Mouse (Mus musculus): Measurements from ENCODE around the gene Ccdc114.
A peak's percentile ranks its signal among the peaks of the same experiment; 100 is the strongest.
"Not testable (repeated sequence)": the region's sequence is repeated elsewhere in the genome, so short reads cannot be mapped to it uniquely, and the experiment has no call there.

Ccdc114 gene

DNA sequence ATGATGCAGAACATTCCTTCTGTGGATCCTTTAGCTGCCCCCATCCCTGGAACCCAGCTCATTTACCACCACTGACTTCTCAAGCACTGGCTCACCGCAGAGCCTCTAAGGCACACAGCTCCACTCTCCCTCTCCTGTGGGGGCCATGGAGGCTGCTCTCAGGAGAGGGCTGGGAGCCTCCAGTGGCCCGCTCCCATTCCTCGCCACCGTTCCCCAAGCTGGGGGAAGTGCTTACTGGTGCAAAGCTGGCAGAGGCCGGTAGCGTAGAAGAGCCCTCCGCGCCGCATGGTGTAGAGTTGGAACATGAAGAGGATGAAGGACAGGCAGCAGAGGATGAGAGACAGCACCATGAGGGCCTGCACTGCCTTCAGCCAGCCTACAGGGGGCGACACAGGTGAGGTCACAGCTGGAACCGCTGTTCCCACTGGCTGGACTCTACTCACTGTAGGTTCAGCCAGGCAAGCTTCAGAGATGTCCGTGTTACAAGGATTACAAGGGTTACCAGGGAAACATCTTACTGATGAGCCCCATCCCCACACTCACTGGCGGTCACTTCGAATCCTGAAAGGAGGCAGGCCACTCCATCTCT, 4.7 kb upstream of the Ccdc114 start:
- peak; percentile 40 to 51 for DNase-seq (ENCODE audit: low spot score in 2 of 2)

DNA sequence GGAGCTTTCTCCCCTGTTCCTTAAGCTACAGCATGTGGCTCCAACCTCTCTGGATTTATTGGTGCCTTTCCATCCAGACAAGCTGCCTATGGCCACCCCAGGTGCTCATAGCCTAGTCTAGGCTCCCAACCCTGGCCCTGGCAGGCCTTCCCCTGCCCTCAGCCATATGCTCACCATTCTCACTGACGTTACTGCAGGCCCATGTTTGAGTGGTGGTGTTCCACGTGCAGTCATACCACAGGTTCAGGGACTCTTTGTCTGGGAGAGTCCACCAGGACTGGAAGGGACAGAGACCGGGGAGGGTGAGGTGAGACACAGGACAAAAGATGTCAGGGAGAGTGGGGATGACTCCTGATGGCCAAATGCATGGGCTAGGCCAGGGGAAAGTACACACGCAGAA, 4.1 kb upstream of the Ccdc114 start:
- no peak for DNase-seq (ENCODE audit: low spot score in 2 of 2)

DNA sequence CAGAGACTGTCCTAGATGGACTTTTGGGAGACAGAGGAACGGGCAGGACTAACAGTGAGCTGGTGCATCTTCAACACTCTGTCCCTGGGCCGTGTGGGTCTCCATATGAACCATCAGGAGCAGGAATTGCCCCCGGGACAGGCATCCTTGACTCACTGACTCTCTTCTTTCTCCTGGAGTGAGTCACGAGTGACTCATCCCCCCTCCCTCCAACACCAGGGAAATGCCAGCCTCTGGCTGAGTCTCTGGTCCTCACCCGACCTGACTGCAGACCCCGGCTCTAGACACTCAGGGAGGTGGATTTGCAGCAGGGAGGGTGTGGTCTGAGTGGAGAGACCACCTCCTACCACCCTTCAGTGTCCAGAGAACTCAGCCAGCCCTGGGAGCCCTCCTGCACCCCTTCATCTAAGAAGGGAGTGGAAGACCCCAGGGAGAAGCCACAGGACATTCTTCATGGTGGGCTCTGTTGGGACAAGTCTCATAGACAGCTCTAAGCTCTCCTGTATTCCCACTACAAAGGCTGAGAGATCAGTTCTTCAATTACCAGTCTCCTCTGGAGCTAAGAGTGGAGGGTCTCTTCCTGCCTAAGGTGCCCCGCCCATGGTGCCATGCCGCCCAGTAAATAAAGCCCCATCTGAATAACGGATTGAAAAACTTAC, 3.2 kb upstream of the Ccdc114 start:
- DNase-seq (ENCODE audit: low spot score in 2 of 2) = peak; percentile 33 to 42

DNA sequence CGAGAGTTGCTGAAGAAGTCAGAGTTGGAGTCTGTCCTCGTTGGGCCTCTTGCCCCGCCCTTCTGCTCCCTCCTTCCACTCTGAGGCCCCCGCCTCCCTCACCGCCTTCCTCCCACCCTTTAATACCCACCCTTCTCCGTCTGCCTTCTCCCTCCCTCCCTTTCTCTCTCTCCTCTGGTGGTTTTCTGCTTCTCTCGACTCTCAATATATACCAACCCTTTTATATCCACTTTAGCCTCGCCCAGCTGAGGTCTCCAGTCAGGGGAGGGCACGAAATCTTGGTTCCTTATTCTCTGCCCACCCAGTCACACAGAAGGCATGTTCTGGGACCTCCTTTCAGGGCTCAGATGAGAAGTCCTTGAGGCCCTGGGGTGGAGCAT, 2.6 kb upstream of the Ccdc114 start, which contains the start of gene Emp3:
TSS of gene Emp3 (minus strand) at position 163 of the 380 bp plus-strand sequence.
- DNase-seq (ENCODE audit: low spot score in 2 of 2) = peak; percentile 65 to 79

DNA sequence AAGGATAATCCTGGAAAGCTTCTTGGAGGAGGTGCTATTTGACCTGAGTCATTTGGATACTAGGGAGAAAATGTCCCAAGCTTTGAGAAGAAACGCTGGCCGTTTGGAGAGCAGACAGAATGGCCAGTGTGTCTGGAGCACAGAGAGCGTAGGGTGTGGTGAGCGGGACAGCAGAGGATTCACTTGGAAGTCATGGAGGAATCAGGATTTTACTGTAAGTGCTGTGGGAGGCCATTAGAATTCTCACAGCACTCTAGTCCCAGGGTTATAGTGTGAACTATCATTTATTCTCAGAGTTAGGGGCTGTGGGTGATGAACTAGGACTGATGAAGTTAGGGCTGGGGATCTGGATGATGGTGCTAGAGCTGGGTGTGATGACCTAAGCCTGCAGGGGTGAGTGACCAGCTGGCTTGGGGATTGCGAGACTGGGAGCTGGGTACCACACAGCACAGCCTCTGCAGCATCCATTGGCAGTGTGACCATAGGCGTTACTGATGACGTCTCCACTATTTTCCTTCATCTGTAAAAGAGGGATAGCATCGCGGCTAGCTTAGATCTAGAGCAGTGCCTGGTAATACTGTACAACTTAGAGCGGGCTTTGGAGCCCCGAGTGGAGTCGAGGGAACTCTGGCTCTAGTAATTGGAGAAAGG, 1.8 kb upstream of the Ccdc114 start:
- peak; percentile 39 to 40 for DNase-seq (ENCODE audit: low spot score in 2 of 2)

DNA sequence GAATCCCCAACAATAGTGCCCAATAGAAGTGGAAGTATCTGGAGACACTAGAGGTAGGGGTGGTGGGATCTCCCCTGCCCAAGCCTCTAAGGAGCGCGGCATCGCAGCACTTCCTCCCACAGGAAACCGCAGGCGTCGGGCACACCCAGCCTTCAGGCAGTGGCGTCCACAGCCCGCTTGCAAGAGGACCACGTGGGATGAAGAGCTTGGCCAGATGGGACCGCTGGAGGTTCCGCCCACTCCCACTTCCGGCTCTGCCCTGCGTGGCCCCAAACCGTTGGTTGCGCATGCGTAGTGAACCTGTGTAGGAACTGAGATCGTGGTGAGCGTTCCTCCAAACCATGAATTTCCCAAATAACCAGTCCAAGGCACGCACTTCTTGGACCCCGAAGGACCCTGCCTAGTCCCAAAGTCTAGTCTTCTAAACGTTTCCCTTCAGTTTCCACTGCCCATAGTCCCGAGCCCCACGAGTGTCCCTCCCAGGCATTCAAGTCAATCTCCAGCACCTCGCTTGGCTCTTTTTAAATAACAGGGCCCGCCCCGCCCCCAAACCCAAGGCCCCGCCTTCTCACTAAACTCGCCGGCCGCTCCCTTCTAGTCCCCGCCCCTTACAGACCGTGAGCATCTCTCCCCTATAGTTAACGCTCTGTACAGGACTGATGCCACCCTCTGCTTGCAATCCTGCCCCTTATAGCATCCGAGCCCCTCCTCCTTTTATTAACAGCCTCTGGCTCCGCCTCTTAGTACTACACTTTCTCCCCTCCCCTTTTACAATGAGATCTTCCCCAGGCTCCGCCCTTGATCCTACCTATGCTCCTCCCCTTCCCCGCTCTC, 727 bp upstream of the Ccdc114 start:
- peak; percentile 97 to 98 for DNase-seq (ENCODE audit: low spot score in 2 of 2)

DNA sequence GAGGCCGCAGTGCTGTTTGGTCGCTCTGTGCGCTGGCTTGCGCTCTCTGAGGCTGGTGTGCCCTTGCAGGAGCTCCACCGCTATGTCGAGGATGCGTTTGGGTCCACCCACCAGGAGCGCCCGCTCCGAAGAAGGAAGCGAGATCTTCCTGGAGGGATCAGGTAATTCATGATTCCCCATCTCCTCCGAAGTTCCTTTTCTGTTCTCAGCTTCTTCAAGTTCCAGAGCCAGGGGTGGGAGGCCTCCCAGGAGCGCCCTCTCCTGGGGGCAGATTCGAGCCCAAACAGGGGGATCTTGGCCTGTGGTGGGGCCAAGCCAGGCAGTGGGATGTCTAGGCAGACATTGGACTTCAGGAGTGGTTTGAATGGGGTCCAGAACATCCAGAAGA, 551 bp downstream of the Ccdc114 start:
- DNase-seq (ENCODE audit: low spot score in 2 of 2) = peak in 1 of 2 experiments; percentile 46

DNA sequence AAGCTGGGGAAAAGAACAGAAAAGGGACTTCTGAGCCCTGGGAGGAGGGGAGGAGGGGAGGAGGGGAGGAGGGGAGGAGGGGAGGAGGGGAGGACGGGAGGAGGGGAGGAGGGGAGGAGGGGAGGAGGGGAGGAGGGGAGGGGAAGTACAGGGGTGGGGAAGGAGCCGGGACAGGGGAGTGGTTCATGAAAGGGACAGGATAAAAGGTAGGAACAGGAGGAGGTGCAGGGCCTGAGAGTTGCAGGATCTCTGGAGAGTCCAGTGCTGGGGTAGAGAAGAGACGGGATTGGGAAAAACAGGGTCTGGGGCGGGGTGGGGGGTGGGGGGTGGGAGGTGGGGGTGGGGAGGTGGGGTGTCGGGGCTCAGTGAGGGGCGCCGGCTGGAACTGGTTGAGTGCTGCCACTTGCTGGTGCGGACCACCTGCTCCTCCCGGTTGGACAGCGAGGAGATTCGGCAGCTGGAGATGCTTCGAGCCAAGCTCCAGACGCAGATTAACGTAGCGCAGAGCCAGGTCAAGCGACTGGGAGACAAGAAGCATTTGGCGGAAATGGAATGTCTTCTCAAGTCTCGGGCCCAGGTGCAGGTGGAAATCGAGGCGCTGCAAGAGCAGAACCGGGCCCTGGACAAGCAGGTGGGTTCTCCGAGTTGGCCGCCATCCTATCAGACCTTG, 4.9 kb downstream of the Ccdc114 start:
- DNase-seq (ENCODE audit: low spot score in 2 of 2) = no peak

DNA sequence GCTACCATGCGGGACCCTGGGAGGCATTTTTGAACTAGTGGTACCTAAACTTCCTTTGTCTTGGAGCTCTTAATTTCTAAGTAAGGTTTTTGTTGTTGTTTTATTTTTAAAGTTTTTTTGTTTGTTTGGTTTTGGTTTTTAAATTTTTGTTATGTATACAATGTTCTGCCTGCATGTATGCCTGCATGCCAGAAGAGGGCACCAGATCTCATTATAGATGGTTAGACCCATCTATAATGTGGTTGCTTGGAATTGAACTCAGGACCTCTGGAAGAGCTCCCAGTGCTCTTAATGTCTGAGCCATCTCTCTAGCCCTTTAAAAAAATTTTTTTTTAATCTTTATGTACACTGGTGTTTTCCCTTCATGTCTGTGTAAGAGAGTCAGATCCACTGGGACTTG, 5.8 kb downstream of the Ccdc114 start:
- no peak for DNase-seq (ENCODE audit: low spot score in 2 of 2)

DNA sequence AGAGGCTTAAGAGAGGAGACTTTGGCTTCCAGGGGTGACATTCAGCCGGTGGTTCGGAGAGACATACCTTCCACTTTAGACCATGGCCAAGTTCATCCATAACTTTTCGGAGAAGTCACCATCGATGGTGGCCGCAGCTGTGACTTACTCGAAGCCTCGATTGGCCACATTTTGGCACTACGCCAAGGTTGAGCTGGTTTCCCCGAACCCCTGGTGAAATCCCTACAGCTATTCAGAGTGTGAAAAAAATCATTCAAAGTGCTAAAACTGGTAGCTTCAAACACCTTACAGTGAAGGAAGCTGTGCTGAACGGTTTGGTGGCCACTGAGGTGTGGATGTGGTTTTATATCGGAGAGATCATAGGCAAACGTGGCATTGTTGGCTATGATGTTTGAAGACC, 9.9 kb downstream of the Ccdc114 start:
- DNase-seq (ENCODE audit: low spot score in 2 of 2) = peak; percentile 65 to 76

DNA sequence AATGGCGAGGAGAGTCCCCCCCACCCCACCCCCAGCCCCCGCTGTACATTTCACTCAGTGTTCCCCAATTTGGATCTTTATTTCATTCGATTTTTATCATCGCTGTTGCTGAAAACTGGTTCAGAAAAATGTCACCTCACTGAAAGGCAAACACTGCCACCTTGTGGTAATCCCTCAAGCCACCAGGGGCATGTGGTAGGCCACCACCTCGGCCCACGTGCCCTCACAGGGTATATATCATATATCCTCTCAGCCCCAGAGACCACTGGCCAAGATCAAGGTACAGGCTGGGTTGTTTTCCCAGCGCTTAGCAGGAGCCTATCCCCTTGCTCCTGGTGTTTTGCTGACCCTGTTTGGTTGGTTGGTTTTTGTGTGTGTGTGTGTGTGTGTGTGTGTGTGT, 11.2 kb downstream of the Ccdc114 start:
- DNase-seq (ENCODE audit: low spot score in 2 of 2) = peak; percentile 69 to 80

DNA sequence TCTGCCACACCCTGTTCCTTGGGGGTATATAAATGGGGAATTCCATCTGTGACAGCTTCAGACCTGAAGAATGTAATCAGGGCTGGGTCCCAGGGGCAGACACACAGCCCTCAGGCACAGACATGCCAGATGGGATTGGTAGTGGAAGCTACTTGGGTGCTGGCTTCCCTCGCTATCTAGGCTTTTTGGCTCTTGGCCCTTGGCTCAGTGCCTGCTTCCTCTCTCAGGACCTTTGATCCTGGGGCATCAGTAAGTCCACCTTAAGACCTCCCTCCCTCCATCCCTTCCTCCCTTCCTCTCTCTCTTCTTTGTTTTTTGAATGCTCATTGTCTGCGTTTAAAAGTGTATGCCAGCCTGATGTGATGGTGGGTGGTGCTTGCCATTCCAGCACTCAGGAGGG, 16.0 kb downstream of the Ccdc114 start:
- DNase-seq (ENCODE audit: low spot score in 2 of 2) = no peak

DNA sequence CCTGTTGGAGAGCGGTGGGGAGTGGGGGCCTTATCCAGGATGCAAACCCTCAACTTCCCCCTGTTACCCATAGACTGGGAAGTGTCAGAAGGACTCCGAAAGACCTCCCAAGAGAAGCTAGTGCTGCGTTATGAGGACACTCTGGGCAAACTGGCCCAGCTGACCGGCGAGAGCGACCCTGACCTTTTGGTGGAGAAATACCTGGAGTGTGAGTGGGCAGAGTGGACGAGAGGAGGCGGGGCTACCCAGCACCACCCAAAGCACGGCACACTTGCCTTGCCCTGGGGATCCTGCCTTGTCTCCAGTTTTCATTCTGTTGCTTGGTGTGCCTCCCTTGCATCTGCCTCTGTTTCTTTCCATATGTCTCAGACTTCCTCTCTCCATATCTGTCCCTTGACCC, 18.1 kb downstream of the Ccdc114 start:
- no peak for DNase-seq (ENCODE audit: low spot score in 2 of 2)

DNA sequence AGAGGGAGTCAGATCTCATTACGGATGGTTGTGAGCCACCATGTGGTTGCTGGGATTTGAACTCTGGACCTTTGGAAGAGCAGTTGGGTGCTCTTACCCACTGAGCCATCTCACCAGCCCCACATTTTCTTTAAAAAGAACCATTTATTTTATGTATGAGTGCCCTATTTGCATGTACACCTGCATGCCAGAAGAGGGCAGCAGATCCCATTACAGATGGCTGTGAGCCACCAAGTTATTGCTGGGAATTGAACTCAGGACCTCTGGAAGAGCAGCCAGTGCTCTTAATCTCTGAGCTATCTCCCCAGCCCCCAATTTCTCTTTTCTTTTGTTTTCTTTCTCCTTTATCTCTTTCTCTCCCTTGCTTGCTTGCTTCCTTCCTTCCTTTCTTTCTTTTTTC, 19.4 kb downstream of the Ccdc114 start:
- not testable (repeated sequence) for DNase-seq (ENCODE audit: low spot score in 2 of 2)

DNA sequence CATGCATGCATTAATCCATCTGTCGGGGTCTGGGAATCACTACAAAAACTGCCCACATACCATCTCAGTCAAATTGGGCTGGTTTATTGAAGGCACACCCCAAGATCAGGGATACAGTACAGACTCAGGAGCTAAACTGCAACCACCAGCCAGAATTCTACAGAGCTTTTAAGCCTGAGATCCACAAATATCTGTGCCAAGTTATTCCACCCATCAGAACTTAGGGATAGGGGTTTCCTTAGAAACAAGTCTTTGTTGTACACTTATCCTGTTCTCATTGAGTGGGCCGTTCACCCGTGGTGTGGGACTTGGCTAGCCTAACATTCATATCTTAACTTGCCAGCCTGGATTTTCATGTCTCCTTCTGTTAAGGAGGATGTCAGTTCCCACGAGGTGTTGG, 25.2 kb downstream of the Ccdc114 start:
- no peak for DNase-seq (ENCODE audit: low spot score in 2 of 2)

DNA sequence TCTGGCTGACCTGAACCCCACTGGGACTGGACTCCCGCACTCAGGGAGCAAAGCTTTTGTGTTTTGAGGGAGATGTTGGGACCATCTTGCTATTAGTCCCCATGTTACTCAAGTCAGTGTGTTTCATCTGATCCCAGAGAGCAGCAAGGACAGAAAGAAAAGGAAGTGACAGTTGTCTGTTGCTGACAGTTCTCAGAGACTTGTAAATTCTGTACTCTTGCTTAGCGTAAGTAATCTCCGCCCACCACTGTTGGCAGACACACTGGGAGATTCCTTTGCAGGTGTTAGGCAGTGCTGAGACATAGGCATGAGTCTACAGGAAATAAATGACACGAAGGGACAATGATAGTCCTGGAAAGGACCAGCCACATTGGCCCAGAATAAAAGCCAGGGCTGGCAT, 32.7 kb downstream of the Ccdc114 start:
- DNase-seq (ENCODE audit: low spot score in 2 of 2) = no peak

DNA sequence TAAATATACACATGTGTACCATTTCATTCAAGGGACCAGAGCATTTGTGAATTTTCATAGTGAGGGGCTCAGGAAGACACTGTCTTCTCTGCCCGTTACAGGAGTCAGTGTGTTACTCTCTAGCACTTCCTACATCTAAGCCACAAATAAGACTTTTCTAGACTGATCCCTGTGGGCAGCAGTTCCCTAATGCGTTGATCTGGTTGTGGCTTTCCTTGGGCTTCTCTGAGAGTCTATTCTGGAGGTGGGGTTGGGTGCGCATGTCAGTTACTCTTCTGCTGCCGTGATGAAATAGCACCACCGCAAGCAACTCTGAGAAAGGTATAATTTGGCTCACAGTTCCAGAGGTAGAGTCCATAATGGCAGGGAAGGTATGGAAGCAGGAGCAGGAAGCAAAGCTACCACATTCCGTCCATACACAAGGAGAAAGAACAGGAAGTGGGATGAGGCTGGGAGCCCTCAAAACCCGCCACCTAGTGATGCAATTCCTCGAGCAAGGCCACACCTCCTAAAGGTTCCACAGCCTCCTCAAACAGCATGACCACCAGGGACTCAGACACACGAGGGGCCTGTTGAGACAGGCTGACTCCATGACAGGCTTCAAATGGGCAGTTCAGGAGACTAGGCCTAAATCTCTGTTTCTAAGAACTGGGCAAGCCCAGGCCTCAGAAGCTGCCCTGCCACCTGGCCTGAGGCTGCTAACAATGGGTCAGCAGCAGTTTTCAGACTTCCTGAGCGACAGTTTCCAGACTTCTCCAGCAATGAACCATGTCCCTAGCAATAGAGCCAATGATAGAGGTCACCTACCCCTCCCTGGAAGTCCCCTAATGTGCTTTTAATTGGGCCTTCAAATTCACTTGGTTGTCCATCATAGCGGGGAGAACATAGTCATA, 48.2 kb downstream of the Ccdc114 start:
- no peak for DNase-seq (ENCODE audit: low spot score in 2 of 2)

DNA sequence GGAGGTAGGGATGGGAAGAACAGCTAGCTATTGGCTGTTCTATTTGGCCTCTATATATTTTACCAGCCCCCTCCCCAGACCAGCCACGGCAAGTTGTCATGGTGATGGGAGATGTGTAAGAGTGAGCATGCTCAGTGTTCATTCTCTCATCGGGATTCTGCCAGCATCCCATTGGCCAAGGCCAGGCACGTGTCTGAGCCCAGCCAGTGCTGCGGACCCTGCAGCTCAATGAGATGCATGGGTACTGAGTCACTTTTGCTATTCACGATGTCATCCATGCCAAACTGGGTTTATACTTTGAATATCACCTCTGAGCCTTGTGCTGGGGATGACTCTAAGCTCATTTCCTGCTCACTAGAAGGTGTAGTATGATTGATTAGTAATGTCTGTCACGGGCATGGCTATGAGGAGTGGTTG, 49.4 kb downstream of the Ccdc114 start:
- DNase-seq (ENCODE audit: low spot score in 2 of 2) = no peak

DNA sequence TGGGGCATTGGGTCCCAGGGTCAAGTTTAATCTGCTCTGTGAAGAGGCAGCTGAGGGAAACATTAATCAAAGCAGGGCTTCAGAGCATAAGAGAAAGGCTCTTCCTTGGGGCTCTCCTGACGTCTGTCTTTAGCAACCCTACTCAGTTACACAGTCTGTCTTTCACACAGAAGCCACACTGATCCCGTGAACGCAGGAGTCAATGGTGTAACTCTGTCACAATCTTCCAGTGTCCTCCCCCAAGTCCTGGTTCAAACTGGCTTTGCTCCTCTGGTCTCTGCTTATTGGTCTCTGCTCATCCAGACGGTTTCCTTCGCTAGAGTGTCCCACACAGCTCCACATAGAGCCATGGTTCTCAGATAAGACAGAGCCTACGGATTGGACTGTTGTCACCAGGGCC, 50.2 kb downstream of the Ccdc114 start:
- DNase-seq (ENCODE audit: low spot score in 2 of 2) = no peak

DNA sequence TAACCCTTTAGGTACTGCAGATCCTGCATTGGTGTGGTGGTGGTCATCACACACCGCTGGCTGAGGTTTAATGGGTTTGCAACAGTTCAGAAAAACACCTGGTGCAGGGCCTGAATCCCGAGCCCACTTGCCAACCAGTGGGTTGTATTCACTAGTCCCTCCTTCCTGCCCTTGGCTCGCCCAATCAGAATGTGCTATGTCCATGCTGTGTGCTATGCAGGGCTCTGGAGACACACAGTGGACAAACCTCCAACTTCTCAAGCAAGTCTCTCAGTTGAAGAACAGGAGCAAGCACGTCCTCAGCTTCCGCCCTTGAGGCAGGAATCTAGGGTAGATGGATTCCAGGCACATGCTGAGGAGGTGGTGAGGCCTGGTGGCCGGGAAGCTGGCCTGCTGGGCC, 50.6 kb downstream of the Ccdc114 start:
- DNase-seq (ENCODE audit: low spot score in 2 of 2) = no peak

DNA sequence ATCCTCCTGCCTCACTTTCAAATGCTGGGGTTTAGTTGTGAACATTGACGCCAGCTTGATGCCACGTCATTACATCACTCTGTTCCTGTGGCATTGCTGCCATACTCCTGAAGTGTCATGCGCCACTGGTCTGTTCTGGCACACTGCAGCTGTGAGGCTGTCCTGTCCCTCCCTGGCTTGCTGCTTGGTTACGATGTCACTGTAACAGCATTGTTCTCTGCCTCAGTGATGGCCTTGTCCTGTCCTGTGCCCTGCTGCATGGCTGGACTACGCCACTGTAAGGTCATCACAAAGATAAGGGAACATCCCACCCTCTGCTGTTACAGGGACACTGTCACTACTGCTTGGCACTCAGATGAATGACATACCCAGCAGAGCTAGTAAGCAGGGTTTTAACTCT, 57.7 kb downstream of the Ccdc114 start:
- DNase-seq (ENCODE audit: low spot score in 2 of 2) = no peak
